Mouse (Mus musculus) cerebellum, adult 9-10 months (tissue): ENCODE measurements around the gene Apoa2.

Experiments
- DNase-seq: peaks from one replicate; pipeline ENCODE4 v3.0.0; 2022

Apoa2 gene

GRCm38 (mm10) chr1:171205704-171206493 lies 19.0 kb upstream of the Apoa2 start:
- DNase-seq, result no peak

GRCm38 (mm10) chr1:171209409-171209808 lies 15.4 kb upstream of the Apoa2 start:
- no peak for DNase-seq

GRCm38 (mm10) chr1:171212854-171213253 lies 12.0 kb upstream of the Apoa2 start:
- no peak for DNase-seq

GRCm38 (mm10) chr1:171213801-171214496 lies 10.9 kb upstream of the Apoa2 start, which contains the start of gene Nr1i3:
Nr1i3 (plus strand) TSS chr1:171213970.
- no peak for DNase-seq

- no peak for DNase-seq
Observed at GRCm38 (mm10) chr1:171216241-171216955, 8.5 kb upstream of the Apoa2 start.

- peak; percentile 88 for DNase-seq
Observed at GRCm38 (mm10) chr1:171220871-171221270, 4.0 kb upstream of the Apoa2 start.

- DNase-seq, result peak; percentile 58
Observed at GRCm38 (mm10) chr1:171221281-171222193, 3.3 kb upstream of the Apoa2 start.

GRCm38 (mm10) chr1:171222238-171223155 lies 2.4 kb upstream of the Apoa2 start, which contains the start of gene Tomm40l:
Tomm40l (minus strand) TSS chr1:171222514.
- peak; percentile 99 for DNase-seq

- DNase-seq, result peak; percentile 62
Observed at GRCm38 (mm10) chr1:171223168-171223567, 1.7 kb upstream of the Apoa2 start.

GRCm38 (mm10) chr1:171223796-171224195 lies 1.1 kb upstream of the Apoa2 start:
- peak; percentile 57 for DNase-seq

GRCm38 (mm10) chr1:171226780-171227179 lies 1.9 kb downstream of the Apoa2 start:
- no peak for DNase-seq

- DNase-seq, result no peak
Observed at GRCm38 (mm10) chr1:171227879-171228278, 3.0 kb downstream of the Apoa2 start.

- no peak for DNase-seq
Observed at GRCm38 (mm10) chr1:171229750-171230149, 4.9 kb downstream of the Apoa2 start.

GRCm38 (mm10) chr1:171230215-171230614 lies 5.4 kb downstream of the Apoa2 start:
- DNase-seq, result no peak

- DNase-seq, result no peak
Observed at GRCm38 (mm10) chr1:171231844-171232243, 7.0 kb downstream of the Apoa2 start.

- DNase-seq, result no peak
Observed at GRCm38 (mm10) chr1:171232348-171232747, 7.5 kb downstream of the Apoa2 start.

- DNase-seq, result no peak
Observed at GRCm38 (mm10) chr1:171232800-171233730, 8.2 kb downstream of the Apoa2 start.

- no peak for DNase-seq
Observed at GRCm38 (mm10) chr1:171234126-171234525, 9.3 kb downstream of the Apoa2 start, which contains the start of gene Fcer1g. Fcer1g (minus strand) TSS chr1:171234365.

- no peak for DNase-seq
Observed at GRCm38 (mm10) chr1:171234538-171234937, 9.7 kb downstream of the Apoa2 start.

- no peak for DNase-seq
Observed at GRCm38 (mm10) chr1:171235791-171236190, 10.9 kb downstream of the Apoa2 start.
